ENCODE assay signal across 12 mouse cellular contexts in the genomic region with DNA sequence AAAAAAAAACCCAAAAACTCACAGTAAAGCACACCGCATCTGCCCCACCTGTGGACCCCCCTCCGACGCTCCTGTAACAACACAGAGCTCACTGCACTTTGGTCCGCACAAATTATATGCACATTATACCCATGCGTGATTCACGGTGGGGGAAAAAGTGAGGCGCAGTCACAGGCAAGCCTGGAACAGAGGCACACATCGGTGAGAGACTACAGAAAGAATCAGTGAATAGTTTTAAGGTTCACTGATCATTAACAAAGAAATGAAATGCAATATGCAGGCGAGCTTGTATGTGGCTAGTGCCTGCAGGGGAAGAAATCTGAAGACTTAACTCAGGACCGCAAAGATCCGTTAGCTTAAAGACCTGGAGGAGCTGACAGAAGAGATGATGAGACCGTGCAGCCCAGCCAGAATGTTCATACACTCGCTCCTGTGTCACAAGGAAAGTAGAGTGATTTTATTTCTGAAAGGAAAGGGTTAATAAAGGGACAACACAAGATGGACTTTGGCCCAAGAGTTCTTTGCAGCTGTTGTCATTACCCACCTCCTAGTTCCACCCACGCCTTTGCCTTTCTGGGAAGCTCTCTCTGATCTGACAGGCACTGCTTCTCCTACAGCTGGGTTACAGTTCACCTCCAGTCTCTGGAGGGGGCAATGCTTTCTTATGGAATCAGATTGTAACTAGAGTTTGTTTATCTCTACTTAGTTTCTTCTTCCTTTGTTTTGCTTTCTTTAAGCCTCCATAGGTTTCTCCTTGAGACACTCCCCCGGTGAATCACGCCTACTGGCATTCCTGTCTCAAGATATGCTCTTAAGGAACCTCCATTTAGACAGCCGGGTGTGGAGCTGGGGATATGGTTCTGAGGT. TPM values are rescaled to one million over a fixed set of nuclear protein-coding genes. Genes with fewer than 3 reads are reported as not detected.
DNase-seq lines count a peak whose midpoint lies in the region; ATAC-seq and TF ChIP-seq lines count a peak whose summit lies in the region.
"Had no signal": no experiment of that assay in that cellular context is flagged by ENCODE, and none has a peak within 500 bp of the region (broad histone marks: within the 10 kb centered on the region; RNA-seq: fewer than 3 reads in every experiment).

No protein-coding gene starts in this region.

- intact Hi-C loops in left cerebral cortex, postnatal 14 days (cut with DNase I): no loop called here

- H3K4me2 ChIP-seq in hindbrain, postnatal 0 days (ENCODE audit: low read depth, low read length): no peak overlapping the region
- peak overlapping the region; percentile 41 for H3K4me2 ChIP-seq in intestine, embryonic 15.5 days (replicated peaks)
- no peak overlapping the region for H3K4me2 ChIP-seq in liver, embryonic 16.5 days (ENCODE audit: low read depth, low read length)
- H3K4me2 ChIP-seq in midbrain, postnatal 0 days (ENCODE audit: low read depth, low read length, poor library complexity, severe bottlenecking): no peak overlapping the region
- H3K4me2 ChIP-seq: embryonic facial prominence, embryonic 15.5 days had no signal

- H3K9ac ChIP-seq in hindbrain, postnatal 0 days (replicated peaks; ENCODE audit: low read length): no peak overlapping the region
- H3K9ac ChIP-seq in intestine, embryonic 15.5 days: no peak overlapping the region
- H3K9ac ChIP-seq in liver, embryonic 16.5 days (ENCODE audit: low read depth, low read length): no peak overlapping the region
- no peak overlapping the region for H3K9ac ChIP-seq in midbrain, postnatal 0 days (replicated peaks; ENCODE audit: low read length, poor library complexity, severe bottlenecking)
- H3K9ac ChIP-seq: embryonic facial prominence, embryonic 15.5 days had no signal

- TF ChIP-seq CTCF in hindbrain, postnatal 0 days (IDR thresholded peaks at IDR 0.05; ENCODE audit: low read depth): no peak
- TF ChIP-seq CTCF in midbrain, postnatal 0 days (IDR thresholded peaks at IDR 0.05): no peak

- H3K36me3 ChIP-seq in hindbrain, embryonic 10.5 days: no peaks in the 10 kb centered on the region
- no peaks in the 10 kb centered on the region for H3K36me3 ChIP-seq in hindbrain, postnatal 0 days (ENCODE audit: insufficient read depth, low read length)
- H3K36me3 ChIP-seq in intestine, embryonic 15.5 days: no peaks in the 10 kb centered on the region
- H3K36me3 ChIP-seq in liver, embryonic 16.5 days (ENCODE audit: control insufficient read depth, insufficient read depth): no peaks in the 10 kb centered on the region
- H3K36me3 ChIP-seq in midbrain, postnatal 0 days (ENCODE audit: insufficient read depth, low read length): no peaks in the 10 kb centered on the region
- H3K36me3 ChIP-seq: embryonic facial prominence, embryonic 15.5 days had no signal

- ATAC-seq in hindbrain, postnatal 0 days: no peak
- ATAC-seq in intestine, embryonic 15.5 days: peak; percentile 87
- ATAC-seq in liver, embryonic 16.5 days (ENCODE audit: low read depth): peak; percentile 74
- ATAC-seq in midbrain, postnatal 0 days (ENCODE audit: low FRiP score): no peak

- H3K27me3 ChIP-seq in hindbrain, embryonic 10.5 days (ENCODE audit: insufficient read depth, poor library complexity, severe bottlenecking): no peaks in the 10 kb centered on the region
- H3K27me3 ChIP-seq in hindbrain, postnatal 0 days (ENCODE audit: insufficient read depth, low read length): no peaks in the 10 kb centered on the region
- H3K27me3 ChIP-seq in intestine, embryonic 15.5 days (replicated peaks): no peaks in the 10 kb centered on the region
- no peaks in the 10 kb centered on the region for H3K27me3 ChIP-seq in liver, embryonic 16.5 days (ENCODE audit: control insufficient read depth, insufficient read depth, low read depth, low read length)
- no peaks in the 10 kb centered on the region for H3K27me3 ChIP-seq in midbrain, postnatal 0 days (ENCODE audit: insufficient read depth, low read length)
- H3K27me3 ChIP-seq: embryonic facial prominence, embryonic 15.5 days had no signal

- 47% methylated on average over 17 of the region's 17 CpGs for WGBS in hindbrain, embryonic 10.5 days
- 36% methylated on average over 17 of the region's 17 CpGs for WGBS in hindbrain, postnatal 0 days
- WGBS in intestine, embryonic 15.5 days: 52% methylated on average over 17 of the region's 17 CpGs
- 63% methylated on average over 17 of the region's 17 CpGs for WGBS in liver, embryonic 16.5 days (ENCODE audit: insufficient replicate concordance)
- 52% methylated on average over 17 of the region's 17 CpGs for WGBS in midbrain, postnatal 0 days

- H3K9me3 ChIP-seq in hindbrain, embryonic 10.5 days: no peaks in the 10 kb centered on the region
- no peaks in the 10 kb centered on the region for H3K9me3 ChIP-seq in hindbrain, postnatal 0 days (ENCODE audit: low read length)
- H3K9me3 ChIP-seq in intestine, embryonic 15.5 days: no peaks in the 10 kb centered on the region
- no peaks in the 10 kb centered on the region for H3K9me3 ChIP-seq in liver, embryonic 16.5 days (replicated peaks; ENCODE audit: control insufficient read depth, low read length)
- no peaks in the 10 kb centered on the region for H3K9me3 ChIP-seq in midbrain, postnatal 0 days (ENCODE audit: low read length)
- H3K9me3 ChIP-seq: embryonic facial prominence, embryonic 15.5 days had no signal

- peak overlapping the region; percentile 45; the same call in 1 of the 2 replicates for H3K27ac ChIP-seq in hindbrain, embryonic 10.5 days
- H3K27ac ChIP-seq in hindbrain, postnatal 0 days: no peak overlapping the region
- peak overlapping the region; percentile 58 for H3K27ac ChIP-seq in intestine, embryonic 15.5 days
- 0 out of 2 replicates have a peak overlapping the region, but pooled peaks have one; percentile 16 for H3K27ac ChIP-seq in liver, embryonic 16.5 days (ENCODE audit: low read length)
- no peak overlapping the region for H3K27ac ChIP-seq in midbrain, postnatal 0 days (ENCODE audit: low read depth, low read length)
- H3K27ac ChIP-seq: embryonic facial prominence, embryonic 15.5 days had no signal

- peak overlapping the region; percentile 22; the same call in 1 of the 2 replicates for H3K4me3 ChIP-seq in hindbrain, embryonic 10.5 days
- no peak overlapping the region for H3K4me3 ChIP-seq in hindbrain, postnatal 0 days (ENCODE audit: low read length)
- H3K4me3 ChIP-seq in intestine, embryonic 15.5 days (replicated peaks): no peak overlapping the region
- H3K4me3 ChIP-seq in liver, embryonic 16.5 days (ENCODE audit: low read depth, low read length): no peak overlapping the region
- H3K4me3 ChIP-seq in midbrain, postnatal 0 days (ENCODE audit: low read depth, low read length): no peak overlapping the region
- H3K4me3 ChIP-seq: embryonic facial prominence, embryonic 15.5 days had no signal

- peaks cover 19% of the 10 kb centered on the region for H3K4me1 ChIP-seq in hindbrain, embryonic 10.5 days (replicated peaks)
- H3K4me1 ChIP-seq in hindbrain, postnatal 0 days (ENCODE audit: insufficient read depth, low read length): no peaks in the 10 kb centered on the region
- peaks cover 7% of the 10 kb centered on the region; the same call in 1 of the 2 replicates for H3K4me1 ChIP-seq in intestine, embryonic 15.5 days (replicated peaks)
- no peaks in the 10 kb centered on the region; the same call in 1 of the 2 replicates for H3K4me1 ChIP-seq in liver, embryonic 16.5 days (ENCODE audit: control insufficient read depth, low read depth, low read length)
- no peaks in the 10 kb centered on the region for H3K4me1 ChIP-seq in midbrain, postnatal 0 days (ENCODE audit: insufficient read depth, low read length)

- peak; percentile 4 for DNase-seq in hindbrain, embryonic 10.5 days (ENCODE audit: low spot score)
- DNase-seq in hindbrain, postnatal 0 days (ENCODE audit: low spot score): no peak
- DNase-seq in NIH3T3 (ENCODE audit: low read depth): peak; percentile 66
- DNase-seq in left cerebral cortex, postnatal 14 days (ENCODE audit: low spot score in 2 of 2): no peak
- no peak for DNase-seq in cerebellum, postnatal 10 days
- no peak for DNase-seq in midbrain, postnatal 0 days (ENCODE audit: low spot score)

RNA-seq across cellular contexts. Expression of a gene that starts 7.9 kb away (rescaled TPM):
- 8.0 and 8.4 TPM in 2 replicates for polyA plus RNA-seq in hindbrain, embryonic 10.5 days (2016; fragmentation: Nextera tagmentation; extraction: Ambion mirVana)
- 34.7 and 41.3 TPM in 2 replicates for total RNA-seq in hindbrain, postnatal 0 days (2014; rRNA removed)
- 3.9 and 5.7 TPM in 2 replicates for polyA plus RNA-seq in hindbrain, postnatal 0 days (2015; fragmentation: Nextera tagmentation; extraction: Ambion mirVana)
- polyA plus RNA-seq in intestine, embryonic 15.5 days (2015; fragmentation: Nextera tagmentation; extraction: Ambion mirVana): 10.1 and 11.3 TPM in 2 replicates
- 3.0 and 3.3 TPM in 2 replicates for polyA plus RNA-seq in liver, embryonic 16.5 days (2015; fragmentation: Nextera tagmentation; extraction: Ambion mirVana)
- total RNA-seq in left cerebral cortex, postnatal 14 days (2021): 10 to 100 TPM; 63.4 to 64.6 TPM
- 35.8 and 39.0 TPM in 2 replicates for total RNA-seq in midbrain, postnatal 0 days (2014; rRNA removed)
- 4.2 and 5.3 TPM in 2 replicates for polyA plus RNA-seq in midbrain, postnatal 0 days (2015; fragmentation: Nextera tagmentation; extraction: Ambion mirVana)

RNA-seq across cellular contexts. Expression of a gene that starts 47.3 kb away (rescaled TPM):
- polyA plus RNA-seq in hindbrain, embryonic 10.5 days (2016; fragmentation: Nextera tagmentation; extraction: Ambion mirVana): 0.29 TPM in 1 of 2 replicates, not detected in the other
- 0.26 TPM in 1 of 2 replicates, not detected in the other for total RNA-seq in hindbrain, postnatal 0 days (2014; rRNA removed)
- not detected in 2 replicates for polyA plus RNA-seq in hindbrain, postnatal 0 days (2015; fragmentation: Nextera tagmentation; extraction: Ambion mirVana)
- polyA plus RNA-seq in intestine, embryonic 15.5 days (2015; fragmentation: Nextera tagmentation; extraction: Ambion mirVana): 1.6 and 2.4 TPM in 2 replicates
- 0.06 TPM in 1 of 2 replicates, not detected in the other for polyA plus RNA-seq in liver, embryonic 16.5 days (2015; fragmentation: Nextera tagmentation; extraction: Ambion mirVana)
- not detected for total RNA-seq in left cerebral cortex, postnatal 14 days (2021)
- not detected in 2 replicates for total RNA-seq in midbrain, postnatal 0 days (2014; rRNA removed)
- 0.18 TPM in 1 of 2 replicates, not detected in the other for polyA plus RNA-seq in midbrain, postnatal 0 days (2015; fragmentation: Nextera tagmentation; extraction: Ambion mirVana)
- total RNA-seq: ES-E14; granulocyte monocyte progenitor cell, adult 5-6 weeks; megakaryocyte, adult 5-6 weeks had no signal

Comparison
In these comparisons a context has a peak if more than half of its experiments do, and no peak if none do; other contexts are left out.
1. DNase-seq: peak in hindbrain, embryonic 10.5 days (single experiment) and NIH3T3 (single experiment); none in hindbrain, postnatal 0 days (single experiment), left cerebral cortex, postnatal 14 days (0 of 2), cerebellum, postnatal 10 days (0 of 2) and midbrain, postnatal 0 days (single experiment).
2. H3K27ac ChIP-seq: peak in hindbrain, embryonic 10.5 days (single experiment), intestine, embryonic 15.5 days (single experiment) and liver, embryonic 16.5 days (single experiment); none in hindbrain, postnatal 0 days (single experiment) and midbrain, postnatal 0 days (single experiment).
3. ATAC-seq: peak in intestine, embryonic 15.5 days (single experiment) and liver, embryonic 16.5 days (single experiment); none in hindbrain, postnatal 0 days (single experiment) and midbrain, postnatal 0 days (single experiment).